Mouse (Mus musculus) kidney, postnatal 10 days (tissue): Measurements from ENCODE around the gene Gipc1.

ENCODE experiments used
- DNase-seq: peaks from one replicate; pipeline ENCODE4 v3.0.0; 2021; ENCODE audit warnings: mixed read lengths

Gene Gipc1

DNA sequence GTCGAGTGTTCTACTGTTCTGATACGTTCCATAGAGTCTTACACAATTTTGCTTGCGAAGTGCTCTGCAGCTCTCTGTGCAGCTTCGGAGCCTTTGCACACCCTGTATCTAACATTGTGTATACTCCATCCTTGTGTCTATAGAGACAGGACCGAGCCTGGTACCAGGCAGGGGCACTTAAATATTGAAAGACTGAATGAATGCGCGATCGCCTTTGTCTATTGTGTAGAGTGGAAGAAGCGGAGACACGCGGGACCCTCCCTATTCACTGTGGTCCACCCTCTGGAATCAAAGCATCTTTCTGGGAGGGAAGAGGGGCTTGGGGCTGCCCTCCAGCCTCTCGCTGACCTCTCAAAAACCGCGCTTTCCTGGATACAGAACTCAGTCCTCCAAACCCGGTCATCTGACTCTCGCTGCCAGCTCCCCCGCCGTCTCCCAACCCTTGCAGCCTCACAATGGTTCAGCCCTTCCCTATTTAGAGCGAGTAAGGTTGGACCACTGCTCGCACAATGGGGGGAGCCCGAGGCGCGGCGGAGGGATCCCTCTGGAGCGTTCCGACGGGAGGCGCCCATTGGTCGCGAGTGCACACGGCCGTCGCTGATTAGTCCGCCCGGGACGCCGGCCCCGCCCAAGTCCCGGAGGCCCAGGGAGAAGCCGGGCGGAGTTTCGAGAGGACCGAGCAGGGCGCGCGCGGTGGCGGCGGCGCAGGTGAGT is at the start of gene Gipc1:
Gene Gipc1, plus strand, starts transcription at position 648 of the 714 bp plus-strand sequence.
- DNase-seq, result peak; percentile 97

DNA sequence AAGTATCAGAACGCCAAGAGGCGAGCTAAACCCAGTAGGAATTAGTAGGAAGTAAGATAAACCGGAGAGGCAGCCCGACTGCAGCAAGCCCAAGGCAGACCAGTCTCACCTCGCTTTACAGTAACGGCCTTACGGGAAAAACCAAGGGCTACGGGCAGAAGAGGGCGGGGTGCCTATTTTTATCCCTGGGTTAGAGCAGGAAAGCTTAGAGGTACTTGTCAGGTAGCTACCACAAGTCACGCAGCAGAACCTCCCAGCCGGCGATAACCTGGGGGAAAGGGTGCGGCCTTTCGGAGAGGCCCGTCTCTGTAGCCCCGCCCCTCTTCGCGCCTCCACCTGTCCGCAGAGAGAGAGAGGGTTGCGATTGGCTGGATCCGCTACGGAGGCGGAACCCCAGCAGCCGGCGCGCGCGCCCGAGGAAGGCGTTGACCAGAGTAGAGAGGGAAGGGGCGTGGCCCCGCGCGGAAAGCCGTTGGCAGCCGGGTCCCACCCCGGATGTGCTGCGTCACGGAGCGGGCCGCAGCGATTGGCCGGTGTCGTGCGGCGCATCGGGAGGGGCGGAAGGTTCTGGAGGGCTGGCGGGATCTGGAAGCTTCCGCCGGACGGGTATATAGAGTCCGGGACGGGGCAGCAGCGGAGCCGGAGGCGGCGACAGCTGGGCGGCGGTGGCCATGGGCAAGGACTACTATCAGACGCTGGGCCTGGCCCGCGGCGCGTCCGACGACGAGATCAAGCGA is 44.6 kb upstream of the Gipc1 start, which contains the start of the genes Tecr and Dnajb1:
Gene Tecr, minus strand, starts transcription at position 311 of the 737 bp plus-strand sequence.
Gene Dnajb1, plus strand, starts transcription at position 533 of the 737 bp plus-strand sequence.
- DNase-seq, result peak; percentile 100

DNA sequence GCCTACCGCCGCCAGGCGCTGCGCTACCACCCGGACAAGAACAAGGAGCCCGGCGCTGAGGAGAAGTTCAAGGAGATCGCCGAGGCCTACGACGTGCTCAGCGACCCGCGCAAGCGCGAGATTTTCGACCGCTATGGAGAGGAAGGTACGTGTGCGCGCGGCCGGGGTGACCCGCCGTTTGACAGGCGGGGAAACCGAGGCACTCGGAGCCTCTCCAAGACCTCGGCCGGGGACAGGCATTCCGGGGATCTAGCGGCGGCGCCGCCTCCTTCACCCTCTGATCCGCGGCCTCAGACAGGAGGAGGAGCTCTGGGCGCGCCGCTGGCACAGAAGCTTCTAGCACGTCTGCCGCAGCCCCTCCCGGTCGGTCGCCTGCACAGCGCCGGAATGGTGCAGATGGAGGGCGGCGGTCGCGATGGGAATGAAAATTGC is 44.1 kb upstream of the Gipc1 start:
- peak; percentile 91 for DNase-seq

GRCm38 (mm10) chr8:83609086-83609485 is 43.4 kb upstream of the Gipc1 start:
- DNase-seq, result no peak

DNA sequence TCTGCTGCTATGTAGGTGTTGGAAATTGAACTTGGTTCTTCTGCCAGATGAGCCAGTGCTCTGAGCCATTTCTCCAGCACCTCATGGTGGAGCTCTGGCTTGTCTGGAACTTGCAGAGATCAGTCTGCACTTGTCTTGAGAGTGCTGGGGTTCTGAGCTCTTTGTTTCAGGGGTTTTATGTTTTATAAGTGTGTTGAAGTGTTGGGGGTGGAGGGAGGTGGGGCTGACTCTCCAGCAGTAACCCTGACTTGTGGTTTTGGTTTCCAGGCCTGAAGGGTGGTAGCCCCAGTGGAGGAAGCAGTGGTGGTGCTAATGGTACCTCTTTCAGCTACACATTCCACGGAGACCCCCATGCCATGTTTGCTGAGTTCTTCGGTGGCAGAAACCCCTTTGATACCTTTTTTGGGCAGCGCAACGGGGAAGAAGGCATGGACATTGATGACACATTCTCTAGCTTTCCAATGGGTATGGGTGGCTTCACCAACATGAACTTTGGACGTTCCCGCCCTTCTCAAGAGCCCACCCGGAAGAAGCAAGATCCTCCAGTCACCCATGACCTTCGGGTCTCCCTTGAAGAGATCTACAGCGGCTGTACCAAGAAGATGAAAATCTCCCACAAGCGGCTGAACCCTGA is 42.8 kb upstream of the Gipc1 start:
- no peak for DNase-seq

- no peak for DNase-seq
Observed at GRCm38 (mm10) chr8:83611921-83612320, 40.6 kb upstream of the Gipc1 start.

- no peak for DNase-seq
Observed at GRCm38 (mm10) chr8:83613695-83614094, 38.8 kb upstream of the Gipc1 start.

- no peak for DNase-seq
Observed at GRCm38 (mm10) chr8:83616625-83617024, 35.9 kb upstream of the Gipc1 start.

GRCm38 (mm10) chr8:83617111-83617510 is 35.4 kb upstream of the Gipc1 start:
- no peak for DNase-seq

DNA sequence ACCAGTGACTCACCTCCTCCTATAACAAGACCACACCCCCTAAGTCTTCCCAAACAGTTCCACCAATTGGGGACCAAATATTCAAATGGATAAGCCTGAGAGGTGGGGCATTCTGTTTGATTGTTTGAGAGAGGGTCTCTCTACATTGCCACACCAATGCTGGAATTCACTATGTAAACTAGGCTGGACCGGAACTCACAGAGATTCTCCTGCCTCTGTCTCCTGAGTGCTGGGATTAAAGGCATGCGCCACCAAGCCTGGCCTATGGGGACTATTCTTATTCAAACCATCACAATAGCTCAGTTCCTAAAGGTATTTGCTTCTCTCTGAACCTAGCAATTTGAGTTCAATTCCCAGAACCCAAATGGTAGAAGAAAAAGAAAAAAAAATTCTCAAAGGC is 33.9 kb upstream of the Gipc1 start:
- no peak for DNase-seq

- DNase-seq, result no peak
Observed at GRCm38 (mm10) chr8:83619568-83620285, 32.8 kb upstream of the Gipc1 start.

GRCm38 (mm10) chr8:83621691-83622388 is 30.6 kb upstream of the Gipc1 start:
- DNase-seq, result no peak

DNA sequence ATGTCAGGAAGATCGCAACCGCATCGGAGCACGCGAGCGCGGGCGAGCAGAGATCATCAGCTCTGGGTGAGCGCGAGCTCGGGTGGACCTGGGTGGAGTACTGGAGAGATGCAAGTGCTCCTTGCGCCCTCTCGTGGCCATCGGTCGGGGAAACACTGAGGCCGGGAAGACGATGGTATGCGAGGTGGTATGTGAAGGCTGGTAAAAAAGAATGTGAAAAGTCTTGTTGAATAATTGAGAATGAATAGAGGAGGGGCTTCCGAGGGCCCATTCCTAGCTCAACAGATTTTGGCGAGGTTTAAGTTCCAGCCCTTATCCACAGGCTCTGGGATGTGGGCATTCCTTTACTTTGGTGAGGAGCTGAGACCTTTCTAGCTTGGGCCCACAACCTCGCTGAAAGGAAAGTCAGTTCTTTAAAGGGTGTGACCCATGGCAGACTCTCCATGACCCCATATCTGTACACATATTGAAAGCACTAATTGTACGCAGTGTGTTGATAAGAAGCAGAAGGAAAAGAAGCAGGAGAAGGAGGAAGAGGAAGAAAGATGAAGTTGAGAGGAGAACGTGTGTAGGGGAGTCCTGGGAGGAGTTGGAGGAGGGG is 30.0 kb upstream of the Gipc1 start:
- peak; percentile 93 for DNase-seq

- no peak for DNase-seq
Observed at GRCm38 (mm10) chr8:83623549-83623948, 28.9 kb upstream of the Gipc1 start.

DNA sequence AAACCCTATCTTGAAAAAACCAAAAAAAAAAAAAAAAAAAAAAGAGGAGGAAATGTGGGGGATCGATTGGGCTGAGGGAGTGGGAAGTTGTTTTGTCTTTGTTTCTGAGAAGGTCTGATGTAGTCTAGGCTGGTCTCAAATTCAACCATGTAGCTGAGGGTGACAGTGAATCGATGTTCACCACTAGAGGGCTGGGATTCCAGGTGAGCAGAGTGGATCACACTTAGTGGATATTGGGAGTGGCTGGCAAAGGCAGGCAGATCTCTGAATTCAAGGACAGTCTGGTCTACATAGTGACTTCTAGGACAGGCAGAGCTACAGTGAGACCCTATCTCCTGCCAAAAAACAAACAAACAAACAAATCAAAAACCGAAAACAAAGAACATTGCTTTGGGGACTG is 27.7 kb upstream of the Gipc1 start:
- DNase-seq, result peak; percentile 65

DNA sequence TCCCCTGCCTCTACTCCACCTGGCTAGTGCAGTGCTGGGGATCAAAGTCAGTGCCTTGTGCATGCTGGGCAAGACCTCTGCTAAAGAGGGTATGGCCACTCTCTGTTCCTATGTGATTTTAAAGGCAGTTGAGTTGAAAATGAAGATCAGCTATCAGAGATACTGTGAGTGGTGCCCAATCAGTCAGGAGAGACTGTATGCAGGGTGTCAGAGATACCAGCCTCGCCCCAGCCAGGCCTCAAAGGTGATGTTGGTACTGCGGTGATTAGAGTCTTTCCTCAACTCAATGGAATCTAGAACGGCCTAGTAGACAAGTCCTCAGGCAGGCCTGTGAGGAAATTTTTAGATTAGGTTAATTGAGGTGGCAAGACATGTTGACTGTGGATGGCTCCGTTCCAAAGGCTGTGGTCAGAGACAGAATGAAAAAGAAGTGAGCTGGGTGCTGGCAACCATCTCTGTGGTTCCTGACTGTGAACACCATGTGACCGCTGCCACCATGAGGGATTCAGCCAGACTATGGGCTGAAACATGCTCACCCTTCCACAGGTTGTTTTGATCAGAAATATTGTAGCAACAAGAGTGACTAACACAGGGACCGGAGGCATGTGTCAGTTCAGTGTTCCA is 26.7 kb upstream of the Gipc1 start:
- DNase-seq, result no peak

GRCm38 (mm10) chr8:83632083-83632707 is 20.3 kb upstream of the Gipc1 start:
- DNase-seq, result no peak

GRCm38 (mm10) chr8:83638856-83639255 is 13.6 kb upstream of the Gipc1 start:
- no peak for DNase-seq

DNA sequence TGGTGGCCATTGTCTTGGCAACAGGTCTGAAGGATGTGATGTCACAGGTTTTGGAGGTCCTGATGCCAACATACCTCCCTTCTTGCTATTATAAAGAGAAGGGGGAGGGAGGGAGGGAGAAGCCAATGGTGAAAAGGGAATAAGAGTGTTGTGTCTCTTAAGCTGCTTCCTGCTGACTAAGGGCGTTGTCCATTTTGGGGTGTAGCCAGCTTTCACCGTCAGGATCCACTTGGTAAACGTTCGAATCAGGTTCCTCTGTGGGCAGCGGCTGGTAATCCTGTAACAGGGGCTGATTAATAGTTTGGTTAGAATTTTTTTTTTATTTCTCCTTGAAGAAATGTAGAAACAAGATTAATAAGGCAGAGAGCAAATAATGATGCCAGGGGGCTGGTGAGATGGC is 12.8 kb upstream of the Gipc1 start:
- DNase-seq, result no peak

DNA sequence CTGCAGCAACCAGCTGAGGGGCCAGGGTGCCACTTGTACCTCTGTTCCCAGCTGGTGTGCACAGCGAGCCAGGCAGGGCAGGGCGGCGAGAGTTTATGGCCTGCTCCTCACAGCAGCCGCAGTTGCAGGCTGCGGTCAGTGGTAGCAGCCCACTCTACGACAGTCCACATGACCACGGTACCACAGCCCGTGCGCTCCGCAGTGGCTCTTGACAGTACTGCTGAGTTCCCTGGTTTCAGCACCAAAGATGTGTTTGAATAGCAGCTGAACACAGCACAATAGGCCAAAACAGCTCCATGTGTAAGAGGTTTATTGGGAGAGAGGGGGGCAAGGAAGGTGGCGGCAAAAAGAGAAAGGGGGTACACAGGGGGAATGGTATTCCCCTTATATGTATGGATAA is 5.0 kb upstream of the Gipc1 start:
- no peak for DNase-seq

- DNase-seq, result no peak
Observed at GRCm38 (mm10) chr8:83648031-83648430, 4.4 kb upstream of the Gipc1 start.
